Mouse (Mus musculus): ENCODE data around the gene Ppdpf. TPM values are rescaled to one million over a fixed set of nuclear protein-coding genes. Genes with fewer than 3 reads are reported as not detected.

The Ppdpf gene
- polyA plus RNA-seq, 2 experiments: 44.6 to 115 TPM

DNA sequence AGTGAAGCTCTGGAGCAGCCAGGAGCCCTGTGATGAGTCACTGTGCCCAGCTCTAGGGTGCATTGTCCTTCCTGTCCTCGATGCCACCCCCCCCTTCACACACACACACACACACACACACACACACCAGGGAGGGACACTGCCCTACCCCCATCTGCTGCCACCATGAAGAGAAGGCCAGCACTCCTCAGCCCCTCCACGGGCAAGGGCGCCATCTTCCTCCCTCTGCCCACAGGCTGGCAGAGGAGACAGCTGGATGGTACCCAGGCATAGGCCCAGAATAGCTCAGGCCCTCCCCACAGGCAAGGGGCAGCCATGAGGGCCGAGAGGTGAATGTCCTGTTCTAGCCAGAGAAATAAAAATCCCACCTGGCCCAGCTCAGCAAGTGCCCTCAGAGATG is 31.2 kb upstream of the Ppdpf start:
- H3K27me3 ChIP-seq (ENCODE audit: control insufficient read depth, insufficient read depth, low read length): peaks cover 19% of the 10 kb centered on the region
- no peak overlapping the region for H3K9ac ChIP-seq (replicated peaks)
- H3K9me3 ChIP-seq (ENCODE audit: control insufficient read depth, low read length): no peaks in the 10 kb centered on the region
- no peaks in the 10 kb centered on the region for H3K4me1 ChIP-seq (replicated peaks; ENCODE audit: control insufficient read depth in 2 of 2, insufficient read depth in 2 of 2, low read length in 1 of 2)
- no peak overlapping the region for H3K27ac ChIP-seq
- WGBS (ENCODE audit: insufficient replicate concordance): 43% methylated on average over 4 of the region's 4 CpGs
- ATAC-seq (ENCODE audit: insufficient read depth) (no peak), DNase-seq (ENCODE audit: low read depth in 3 of 3, low spot score in 3 of 3) (no peak)
- H3K4me2 ChIP-seq (ENCODE audit: low read depth): no peak overlapping the region
- no peak for TF ChIP-seq CTCF (IDR thresholded peaks at IDR 0.05; ENCODE audit: low read depth)
- no peak for TF ChIP-seq EP300 (IDR thresholded peaks at IDR 0.05; ENCODE audit: low read depth)
- no peak overlapping the region for H3K4me3 ChIP-seq (ENCODE audit: insufficient read depth in 1 of 2, low read depth in 2 of 2, low read length in 2 of 2)
- H3K36me3 ChIP-seq (replicated peaks; ENCODE audit: control insufficient read depth, insufficient read depth, low read depth): no peaks in the 10 kb centered on the region

DNA sequence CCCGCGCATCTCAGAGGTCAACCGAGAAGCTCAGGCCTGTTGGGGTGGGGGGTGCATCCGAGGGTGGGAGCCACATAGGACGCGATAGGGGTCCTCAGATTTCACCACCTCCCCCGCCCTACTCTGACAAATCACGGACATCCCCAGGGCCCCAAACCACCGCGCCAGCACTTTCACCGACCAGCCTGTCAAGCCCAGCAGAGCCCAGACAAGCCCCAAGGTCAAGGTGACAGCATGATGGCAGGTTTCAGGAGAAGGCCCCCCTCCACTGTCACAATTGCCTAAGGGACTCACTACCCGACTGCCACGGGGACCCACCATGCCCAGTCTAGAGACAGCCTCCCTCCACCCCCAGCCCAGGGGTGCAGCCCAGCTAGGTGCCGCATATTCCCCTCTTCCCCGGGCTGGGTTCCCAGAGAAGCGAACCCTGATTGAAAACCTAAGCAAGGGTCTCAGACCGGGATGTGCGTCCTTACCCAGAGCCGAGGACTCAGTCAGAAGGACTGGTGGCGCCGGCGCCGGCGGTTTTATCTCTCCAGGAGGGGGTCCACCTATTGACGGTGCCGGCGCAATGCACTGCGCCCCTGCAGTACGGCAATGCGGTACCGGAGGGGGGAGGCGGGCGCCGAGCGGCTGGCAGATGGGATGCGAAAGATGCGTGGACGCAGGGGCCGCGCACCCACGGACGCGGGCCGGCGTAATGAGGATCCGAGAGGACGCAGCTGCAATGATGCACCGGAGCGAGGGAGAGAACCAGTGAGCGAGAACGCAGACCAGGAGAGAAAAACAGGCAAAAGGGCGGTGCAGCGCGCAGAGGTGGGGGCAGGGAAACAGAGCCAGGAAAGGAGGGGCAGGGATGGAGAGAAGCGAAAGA is 30.6 kb upstream of the Ppdpf start, which contains the start of gene Eef1a2:
Eef1a2 (minus strand) TSS at position 767 of the 874 bp plus-strand sequence.
- TF ChIP-seq EP300 (IDR thresholded peaks at IDR 0.05; ENCODE audit: low read depth) (no peak), CTCF (IDR thresholded peaks at IDR 0.05; ENCODE audit: low read depth) (no peak)
- ATAC-seq (ENCODE audit: insufficient read depth): no peak
- H3K4me3 ChIP-seq (ENCODE audit: insufficient read depth in 1 of 2, low read depth in 2 of 2, low read length in 2 of 2): no peak within 1 kb of the TSS

DNA sequence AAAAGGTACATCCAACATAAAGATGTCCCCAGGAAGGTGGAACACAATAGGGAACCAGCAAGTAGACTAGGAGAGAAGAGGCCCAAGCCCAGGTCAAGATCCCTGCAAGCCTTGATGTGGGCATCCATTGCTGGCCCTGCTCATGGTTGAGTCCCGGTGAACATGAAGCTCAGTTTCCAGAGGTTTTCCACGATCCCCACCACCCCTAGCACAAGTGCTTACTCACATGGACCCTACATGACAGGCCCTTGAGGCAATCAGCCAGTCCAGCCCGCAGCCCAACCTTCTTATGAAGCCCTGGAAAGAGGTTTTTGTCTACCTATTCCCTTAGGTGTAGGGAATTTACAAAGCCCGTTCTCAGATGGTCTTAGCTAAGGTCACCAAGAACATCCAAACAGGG is 29.9 kb upstream of the Ppdpf start:
- Histone ChIP-seq H3K4me3 (ENCODE audit: insufficient read depth in 1 of 2, low read depth in 2 of 2, low read length in 2 of 2) (no peak overlapping the region), H3K27ac (no peak overlapping the region), H3K27me3 (ENCODE audit: control insufficient read depth, insufficient read depth, low read length) (peaks cover 19% of the 10 kb centered on the region), H3K9me3 (ENCODE audit: control insufficient read depth, low read length) (no peaks in the 10 kb centered on the region), H3K4me2 (ENCODE audit: low read depth) (no peak overlapping the region), H3K9ac (replicated peaks) (no peak overlapping the region), H3K36me3 (replicated peaks; ENCODE audit: control insufficient read depth, insufficient read depth, low read depth) (no peaks in the 10 kb centered on the region), H3K4me1 (replicated peaks; ENCODE audit: control insufficient read depth in 2 of 2, insufficient read depth in 2 of 2, low read length in 1 of 2) (no peaks in the 10 kb centered on the region)
- no peak for ATAC-seq (ENCODE audit: insufficient read depth)
- DNase-seq (ENCODE audit: low read depth in 3 of 3, low spot score in 3 of 3): no peak
- WGBS (ENCODE audit: insufficient replicate concordance): 58% methylated on average over 4 of the region's 4 CpGs
- TF ChIP-seq CTCF (IDR thresholded peaks at IDR 0.05; ENCODE audit: low read depth): no peak
- TF ChIP-seq EP300 (IDR thresholded peaks at IDR 0.05; ENCODE audit: low read depth): no peak

More for the DNA sequence above, 30.6 kb upstream of the Ppdpf start, which contains the start of gene Eef1a2:
- Histone ChIP-seq H3K27ac (no peak within 1 kb of the TSS), H3K9ac (replicated peaks) (no peak within 1 kb of the TSS), H3K9me3 (ENCODE audit: control insufficient read depth, low read length) (no peaks in the 10 kb centered on the region), H3K4me2 (ENCODE audit: low read depth) (no peak within 1 kb of the TSS), H3K36me3 (replicated peaks; ENCODE audit: control insufficient read depth, insufficient read depth, low read depth) (no peaks in the 10 kb centered on the region), H3K27me3 (ENCODE audit: control insufficient read depth, insufficient read depth, low read length) (peaks cover 19% of the 10 kb centered on the region), H3K4me1 (replicated peaks; ENCODE audit: control insufficient read depth in 2 of 2, insufficient read depth in 2 of 2, low read length in 1 of 2) (no peaks in the 10 kb centered on the region)
- WGBS (ENCODE audit: insufficient replicate concordance): 5% methylated on average over 55 of the region's 55 CpGs
- no peak for DNase-seq (ENCODE audit: low read depth in 3 of 3, low spot score in 3 of 3)

DNA sequence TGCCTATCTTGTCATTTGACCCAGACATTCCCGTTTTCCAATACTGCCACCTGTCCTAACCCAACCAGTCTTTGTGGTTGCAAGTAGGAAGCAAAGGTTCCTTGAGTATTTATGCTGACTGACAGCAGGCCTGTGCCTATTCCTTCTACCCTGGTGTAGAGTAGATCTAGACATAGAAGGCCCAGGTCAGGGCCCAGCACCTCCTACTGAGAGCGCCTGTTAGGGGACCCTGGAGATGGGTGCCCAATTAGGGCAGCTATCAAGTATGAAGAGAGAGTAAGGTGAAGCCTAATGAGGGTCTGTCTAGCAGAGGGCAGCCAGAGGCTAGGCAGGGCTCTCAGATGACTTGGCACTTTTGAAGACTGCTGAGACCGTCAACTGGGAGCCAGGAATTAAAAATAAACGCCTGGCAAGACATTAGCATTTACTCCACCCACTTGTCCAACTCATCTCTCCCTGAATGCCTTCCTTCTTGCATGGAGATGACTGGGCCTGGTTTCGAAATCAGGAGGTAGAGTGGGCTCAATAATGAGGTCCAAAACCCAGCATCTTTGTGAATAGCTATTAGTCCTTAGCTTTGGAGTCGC is 29.2 kb upstream of the Ppdpf start:
- H3K9ac ChIP-seq (replicated peaks): no peak overlapping the region
- no peaks in the 10 kb centered on the region for H3K36me3 ChIP-seq (replicated peaks; ENCODE audit: control insufficient read depth, insufficient read depth, low read depth)
- H3K4me3 ChIP-seq (ENCODE audit: insufficient read depth in 1 of 2, low read depth in 2 of 2, low read length in 2 of 2): no peak overlapping the region
- no peak for TF ChIP-seq EP300 (IDR thresholded peaks at IDR 0.05; ENCODE audit: low read depth)
- no peak for TF ChIP-seq CTCF (IDR thresholded peaks at IDR 0.05; ENCODE audit: low read depth)
- 40% methylated on average over 6 of the region's 6 CpGs for WGBS (ENCODE audit: insufficient replicate concordance)
- H3K27ac ChIP-seq: no peak overlapping the region
- H3K9me3 ChIP-seq (ENCODE audit: control insufficient read depth, low read length): no peaks in the 10 kb centered on the region
- DNase-seq (ENCODE audit: low read depth in 3 of 3, low spot score in 3 of 3) (no peak), ATAC-seq (ENCODE audit: insufficient read depth) (no peak)
- no peak overlapping the region for H3K4me2 ChIP-seq (ENCODE audit: low read depth)
- H3K4me1 ChIP-seq (replicated peaks; ENCODE audit: control insufficient read depth in 2 of 2, insufficient read depth in 2 of 2, low read length in 1 of 2): no peaks in the 10 kb centered on the region
- peaks cover 19% of the 10 kb centered on the region for H3K27me3 ChIP-seq (ENCODE audit: control insufficient read depth, insufficient read depth, low read length)

DNA sequence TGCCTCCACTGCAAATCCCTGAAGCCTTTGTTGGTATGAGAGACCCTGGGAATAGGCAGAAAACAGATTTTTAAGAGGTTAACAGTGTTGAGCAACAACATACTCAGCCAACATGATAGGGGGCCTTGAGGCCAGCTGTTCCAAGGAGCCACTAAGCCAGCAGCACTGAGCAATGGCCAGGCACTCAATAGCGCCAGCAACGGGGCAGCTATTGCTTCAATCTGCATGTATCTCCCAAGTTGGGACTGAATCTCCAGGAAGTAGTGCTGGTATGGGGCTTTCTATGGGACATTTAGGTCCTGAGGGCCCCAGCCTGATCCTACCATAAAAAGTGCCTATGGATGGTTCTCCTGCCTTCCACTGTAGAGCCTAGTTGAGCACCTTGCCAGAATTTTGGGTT is 28.6 kb upstream of the Ppdpf start:
- Histone ChIP-seq H3K9ac (replicated peaks) (no peak overlapping the region), H3K27ac (no peak overlapping the region), H3K4me1 (replicated peaks; ENCODE audit: control insufficient read depth in 2 of 2, insufficient read depth in 2 of 2, low read length in 1 of 2) (no peaks in the 10 kb centered on the region), H3K27me3 (ENCODE audit: control insufficient read depth, insufficient read depth, low read length) (peaks cover 19% of the 10 kb centered on the region), H3K4me2 (ENCODE audit: low read depth) (no peak overlapping the region), H3K4me3 (ENCODE audit: insufficient read depth in 1 of 2, low read depth in 2 of 2, low read length in 2 of 2) (no peak overlapping the region), H3K36me3 (replicated peaks; ENCODE audit: control insufficient read depth, insufficient read depth, low read depth) (no peaks in the 10 kb centered on the region), H3K9me3 (ENCODE audit: control insufficient read depth, low read length) (no peaks in the 10 kb centered on the region)
- ATAC-seq (ENCODE audit: insufficient read depth) (no peak), DNase-seq (ENCODE audit: low read depth in 3 of 3, low spot score in 3 of 3) (no peak)
- 63% methylated on average over 2 of the region's 2 CpGs for WGBS (ENCODE audit: insufficient replicate concordance)
- TF ChIP-seq CTCF (IDR thresholded peaks at IDR 0.05; ENCODE audit: low read depth): no peak
- no peak for TF ChIP-seq EP300 (IDR thresholded peaks at IDR 0.05; ENCODE audit: low read depth)

Measured in liver, embryonic 14.5 days (tissue).